Mouse (Mus musculus) G1E (cell line): ENCODE results near the gene Astn2. TPM values are rescaled to one million over a fixed set of nuclear protein-coding genes. Genes with fewer than 3 reads are reported as not detected.

Experiments
- ATAC-seq: 2 replicates; pipeline ENCODE4 v1.8.0; 2016; ENCODE audit warnings: mild to moderate bottlenecking; ENCODE audit not compliant: insufficient number of reproducible peaks, poor library complexity, low FRiP score, severe bottlenecking; ENCODE audit errors: extremely low read depth
- DNase-seq: peaks from one replicate; pipeline ENCODE4 v3.0.0; 2012; ENCODE audit warnings: low spot score
- H3K27me3 ChIP-seq: 2 replicates; pipeline ENCODE4 v1.6.1; 2012; ENCODE audit warnings: mild to moderate bottlenecking, low read length, inconsistent platforms; ENCODE audit not compliant: insufficient read depth
- H3K36me3 ChIP-seq: replicated peaks from 2 replicates; pipeline ENCODE3; 2012; ENCODE audit warnings: mild to moderate bottlenecking, inconsistent platforms
- H3K4me1 ChIP-seq: 2 replicates; pipeline ENCODE4 v1.6.1; 2012; ENCODE audit warnings: low read depth, low read length, inconsistent platforms, mixed read lengths; ENCODE audit not compliant: insufficient read depth
- H3K4me3 ChIP-seq: 2 replicates; pipeline ENCODE4 v1.5.1; 2012; ENCODE audit warnings: low read depth, mild to moderate bottlenecking, inconsistent platforms, low read length, moderate library complexity, mixed read lengths
- H3K9me3 ChIP-seq: replicated peaks from 2 replicates; pipeline ENCODE4 v1.6.1; 2012; ENCODE audit warnings: inconsistent platforms
- CTCF ChIP-seq: IDR thresholded peaks from 2 replicates; pipeline ENCODE4 v1.5.1; 2012; ENCODE audit warnings: low read depth, low read length, inconsistent platforms, mixed read lengths
- GATA1 ChIP-seq: IDR thresholded peaks from 2 replicates; pipeline ENCODE4 v1.6.1; 2012; ENCODE audit warnings: borderline replicate concordance, low read length, inconsistent platforms, mixed read lengths
- GATA2 ChIP-seq: IDR thresholded peaks from 2 replicates; pipeline ENCODE4 v1.6.1; 2012; ENCODE audit warnings: low read depth, low read length, inconsistent platforms, borderline replicate concordance
- POLR2AphosphoS5 ChIP-seq: IDR thresholded peaks from 2 replicates; pipeline ENCODE4 v1.6.1; 2012; ENCODE audit warnings: low read depth, low read length, inconsistent platforms; ENCODE audit not compliant: insufficient replicate concordance
- TAL1 ChIP-seq: conservative IDR thresholded peaks from 2 replicates; pipeline ENCODE4 v1.6.1; 2012; ENCODE audit warnings: low read depth, low read length, inconsistent platforms, mixed read lengths
- polyA plus RNA-seq: library from polyadenylated mRNA; stranded (reverse); fragments of >175 nt; gene quantifications from 2 replicates; pipeline ENCODE4 v1.2.3, GENCODE M21; 2012
- total RNA-seq, 2 experiments: library from RNA; stranded (forward) in 1 of 2; stranded (reverse) in 1 of 2; fragments of 200-1000 nt in 1 of 2; fragments of >200 nt in 1 of 2; fragmentation: Nextera tagmentation in 1 of 2; gene quantifications; 2 replicates each; pipeline ENCODE4 v1.2.3; 2014 to 2017

The Astn2 gene
- total and polyA plus RNA-seq, 3 experiments = not detected

- TF ChIP-seq TAL1 (no peak), GATA2 (no peak), GATA1 (no peak), CTCF (no peak), POLR2AphosphoS5 (no peak)
- peaks cover 10% of the 10 kb centered on the region for H3K9me3 ChIP-seq
- H3K36me3 ChIP-seq = no peaks in the 10 kb centered on the region
- no peak overlapping the region for H3K4me3 ChIP-seq
- no peaks in the 10 kb centered on the region for H3K4me1 ChIP-seq
- DNase-seq (no peak), ATAC-seq (no peak)
- H3K27me3 ChIP-seq = no peaks in the 10 kb centered on the region
Observed at GRCm38 (mm10) chr4:65376571-65376970, 1027.8 kb downstream of the Astn2 start.

- Histone ChIP-seq H3K4me1 (no peaks in the 10 kb centered on the region), H3K4me3 (no peak overlapping the region), H3K36me3 (no peaks in the 10 kb centered on the region), H3K27me3 (no peaks in the 10 kb centered on the region), H3K9me3 (peaks cover 6% of the 10 kb centered on the region; the same call in 1 of the 2 replicates)
- DNase-seq (no peak), ATAC-seq (no peak)
- no peak for TF ChIP-seq POLR2AphosphoS5
Observed at GRCm38 (mm10) chr4:65373841-65374240, 1030.6 kb downstream of the Astn2 start.

GRCm38 (mm10) chr4:65372731-65373130 lies 1031.7 kb downstream of the Astn2 start:
- no peaks in the 10 kb centered on the region for H3K27me3 ChIP-seq
- ATAC-seq = no peak
- DNase-seq = no peak
- no peak overlapping the region for H3K4me3 ChIP-seq
- no peaks in the 10 kb centered on the region for H3K4me1 ChIP-seq
- TF ChIP-seq GATA2 (no peak), POLR2AphosphoS5 (no peak), CTCF (no peak), TAL1 (no peak), GATA1 (no peak)
- peaks cover 6% of the 10 kb centered on the region; the same call in 1 of the 2 replicates for H3K9me3 ChIP-seq
- no peaks in the 10 kb centered on the region for H3K36me3 ChIP-seq

GRCm38 (mm10) chr4:65367135-65367534 lies 1037.3 kb downstream of the Astn2 start:
- TF ChIP-seq CTCF = no peak
- no peak for TF ChIP-seq GATA1
- TF ChIP-seq GATA2 = no peak
- no peak for TF ChIP-seq POLR2AphosphoS5
- no peak for TF ChIP-seq TAL1
- H3K4me1 ChIP-seq = no peaks in the 10 kb centered on the region
- H3K9me3 ChIP-seq = peaks cover 2% of the 10 kb centered on the region; the same call in 1 of the 2 replicates
- ATAC-seq (no peak), DNase-seq (no peak)
- no peaks in the 10 kb centered on the region for H3K27me3 ChIP-seq
- no peak overlapping the region for H3K4me3 ChIP-seq
- H3K36me3 ChIP-seq = no peaks in the 10 kb centered on the region

- ATAC-seq = no peak
- no peak overlapping the region for H3K4me3 ChIP-seq
- TF ChIP-seq CTCF (no peak), GATA1 (no peak), TAL1 (no peak), POLR2AphosphoS5 (no peak), GATA2 (no peak)
- DNase-seq = no peak
- no peaks in the 10 kb centered on the region for H3K27me3 ChIP-seq
- no peaks in the 10 kb centered on the region for H3K4me1 ChIP-seq
- no peaks in the 10 kb centered on the region for H3K36me3 ChIP-seq
- H3K9me3 ChIP-seq = peaks cover 2% of the 10 kb centered on the region; the same call in 1 of the 2 replicates
Observed at GRCm38 (mm10) chr4:65354580-65354979, 1049.8 kb downstream of the Astn2 start.

GRCm38 (mm10) chr4:65350521-65350920 lies 1053.9 kb downstream of the Astn2 start:
- H3K9me3 ChIP-seq = peaks cover 2% of the 10 kb centered on the region; the same call in 1 of the 2 replicates
- H3K36me3 ChIP-seq = no peaks in the 10 kb centered on the region
- H3K4me3 ChIP-seq = no peak overlapping the region
- DNase-seq (no peak), ATAC-seq (no peak)
- no peaks in the 10 kb centered on the region for H3K4me1 ChIP-seq
- no peaks in the 10 kb centered on the region for H3K27me3 ChIP-seq
- TF ChIP-seq TAL1 (no peak), GATA2 (no peak), GATA1 (no peak), CTCF (no peak)

GRCm38 (mm10) chr4:65341766-65342165 lies 1062.6 kb downstream of the Astn2 start:
- no peaks in the 10 kb centered on the region for H3K4me1 ChIP-seq
- no peaks in the 10 kb centered on the region for H3K27me3 ChIP-seq
- no peaks in the 10 kb centered on the region for H3K36me3 ChIP-seq
- DNase-seq (no peak), ATAC-seq (no peak)
- 0 out of 2 replicates have a peak, but pooled peaks cover 2% of the 10 kb centered on the region for H3K9me3 ChIP-seq
- TF ChIP-seq GATA2 (no peak), CTCF (no peak), POLR2AphosphoS5 (no peak), GATA1 (no peak), TAL1 (no peak)
- no peak overlapping the region for H3K4me3 ChIP-seq
